Mouse (Mus musculus): Measurements from ENCODE around the gene Olfr346. TPM values are rescaled to one million over a fixed set of nuclear protein-coding genes. Genes with fewer than 3 reads are reported as not detected.

Olfr346 gene
- polyA plus RNA-seq (2014; fragmentation: Illumina TruSeq; extraction: RNeasy Lipid Tissue Mini Kit (QIAGEN cat#74804); ENCODE audit: low read depth, low replicate concordance) = not detected

GRCm38 (mm10) chr2:36685488-36685887 is at the start of gene Olfr346:
Gene Olfr346 (plus strand): TSS chr2:36685788.

GRCm38 (mm10) chr2:36639741-36640140 is 45.8 kb upstream of the Olfr346 start, which contains the start of gene Olfr345:
Gene Olfr345 (plus strand): TSS chr2:36640041.

DNA sequence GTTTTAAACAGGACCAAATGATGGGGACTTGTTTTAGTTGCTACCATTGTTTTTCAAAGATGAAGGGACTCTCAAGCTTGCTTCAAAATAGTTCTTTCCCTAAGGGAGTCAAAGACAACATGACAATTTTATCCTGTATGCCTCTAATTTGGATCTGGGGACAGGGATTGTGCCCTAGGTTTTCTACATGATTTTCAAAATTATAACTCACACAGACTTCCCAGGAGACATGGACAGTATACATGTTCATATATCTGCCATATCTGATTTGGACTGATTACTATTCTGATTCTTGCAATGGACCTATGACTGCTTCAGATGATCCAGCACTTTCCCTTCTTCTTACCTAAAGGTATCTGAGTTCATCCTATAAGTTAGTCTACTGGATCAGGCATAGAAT is 46.0 kb downstream of the Olfr346 start, which contains the start of gene Olfr347:
TSS of gene Olfr347 (plus strand) at position 301 of the 400 bp plus-strand sequence.

Other genes with a start within 250 kb of the Olfr346 start
- not detected for gene Olfr340, start 233.2 kb upstream of the Olfr346 start, polyA plus RNA-seq (2014; fragmentation: Illumina TruSeq; extraction: RNeasy Lipid Tissue Mini Kit (QIAGEN cat#74804); ENCODE audit: low read depth, low replicate concordance)
- not detected for gene Olfr341, start 203.3 kb upstream of the Olfr346 start, polyA plus RNA-seq (2014; fragmentation: Illumina TruSeq; extraction: RNeasy Lipid Tissue Mini Kit (QIAGEN cat#74804); ENCODE audit: low read depth, low replicate concordance)
- not detected for gene Olfr342, start 160.8 kb upstream of the Olfr346 start, polyA plus RNA-seq (2014; fragmentation: Illumina TruSeq; extraction: RNeasy Lipid Tissue Mini Kit (QIAGEN cat#74804); ENCODE audit: low read depth, low replicate concordance)
- not detected for gene Olfr344, start 119.1 kb upstream of the Olfr346 start, polyA plus RNA-seq (2014; fragmentation: Illumina TruSeq; extraction: RNeasy Lipid Tissue Mini Kit (QIAGEN cat#74804); ENCODE audit: low read depth, low replicate concordance)
- gene Olfr345, start 45.7 kb upstream of the Olfr346 start, polyA plus RNA-seq (2014; fragmentation: Illumina TruSeq; extraction: RNeasy Lipid Tissue Mini Kit (QIAGEN cat#74804); ENCODE audit: low read depth, low replicate concordance) = not detected
- not detected for gene Olfr347, start 46.1 kb downstream of the Olfr346 start, polyA plus RNA-seq (2014; fragmentation: Illumina TruSeq; extraction: RNeasy Lipid Tissue Mini Kit (QIAGEN cat#74804); ENCODE audit: low read depth, low replicate concordance)
- not detected for gene Olfr348, start 98.5 kb downstream of the Olfr346 start, polyA plus RNA-seq (2014; fragmentation: Illumina TruSeq; extraction: RNeasy Lipid Tissue Mini Kit (QIAGEN cat#74804); ENCODE audit: low read depth, low replicate concordance)
- not detected for gene Olfr50, start 104.8 kb downstream of the Olfr346 start, polyA plus RNA-seq (2014; fragmentation: Illumina TruSeq; extraction: RNeasy Lipid Tissue Mini Kit (QIAGEN cat#74804); ENCODE audit: low read depth, low replicate concordance)
- gene Olfr3, start 131.2 kb downstream of the Olfr346 start, polyA plus RNA-seq (2014; fragmentation: Illumina TruSeq; extraction: RNeasy Lipid Tissue Mini Kit (QIAGEN cat#74804); ENCODE audit: low read depth, low replicate concordance) = not detected
- not detected for gene Olfr350, start 160.5 kb downstream of the Olfr346 start, polyA plus RNA-seq (2014; fragmentation: Illumina TruSeq; extraction: RNeasy Lipid Tissue Mini Kit (QIAGEN cat#74804); ENCODE audit: low read depth, low replicate concordance)
- gene Olfr351, start 176.9 kb downstream of the Olfr346 start, polyA plus RNA-seq (2014; fragmentation: Illumina TruSeq; extraction: RNeasy Lipid Tissue Mini Kit (QIAGEN cat#74804); ENCODE audit: low read depth, low replicate concordance) = not detected
- not detected for gene Olfr352, start 182.7 kb downstream of the Olfr346 start, polyA plus RNA-seq (2014; fragmentation: Illumina TruSeq; extraction: RNeasy Lipid Tissue Mini Kit (QIAGEN cat#74804); ENCODE audit: low read depth, low replicate concordance)
- not detected for gene Olfr353, start 207.1 kb downstream of the Olfr346 start, polyA plus RNA-seq (2014; fragmentation: Illumina TruSeq; extraction: RNeasy Lipid Tissue Mini Kit (QIAGEN cat#74804); ENCODE audit: low read depth, low replicate concordance)
- gene Olfr354, start 219.9 kb downstream of the Olfr346 start, polyA plus RNA-seq (2014; fragmentation: Illumina TruSeq; extraction: RNeasy Lipid Tissue Mini Kit (QIAGEN cat#74804); ENCODE audit: low read depth, low replicate concordance) = not detected
- not detected for gene Olfr355, start 243.1 kb downstream of the Olfr346 start, polyA plus RNA-seq (2014; fragmentation: Illumina TruSeq; extraction: RNeasy Lipid Tissue Mini Kit (QIAGEN cat#74804); ENCODE audit: low read depth, low replicate concordance)

Measured in testis, adult 10 weeks (tissue).